Mouse (Mus musculus) liver, embryonic 16.5 days (tissue): ENCODE results near the gene Tnip1. TPM values are rescaled to one million over a fixed set of nuclear protein-coding genes. Genes with fewer than 3 reads are reported as not detected.

Source experiments
- ATAC-seq: fragments of 200-750 bp; cut with Nextera tagmentation; 2 replicates; pipeline ENCODE4 v1.8.0; 2017; ENCODE audit warnings: low read depth, mild to moderate bottlenecking, moderate number of reproducible peaks, moderate library complexity
- H3K27ac ChIP-seq: fragments of 300-500 bp; sonication (generic); 2 replicates; pipeline ENCODE4 v1.5.1; 2014; ENCODE audit warnings: mild to moderate bottlenecking, low read length
- H3K27me3 ChIP-seq: fragments of 300-500 bp; sonication (generic); 2 replicates; pipeline ENCODE4 v1.6.1; 2014; ENCODE audit warnings: low read depth, low read length, mixed read lengths; ENCODE audit not compliant: control insufficient read depth, insufficient read depth
- H3K36me3 ChIP-seq: fragments of 300-500 bp; sonication (generic); 2 replicates; pipeline ENCODE4 v1.6.1; 2014; ENCODE audit warnings: mild to moderate bottlenecking; ENCODE audit not compliant: control insufficient read depth, insufficient read depth
- H3K4me1 ChIP-seq: fragments of 300-500 bp; sonication (generic); 2 replicates; pipeline ENCODE4 v1.6.1; 2014; ENCODE audit warnings: low read depth, low read length, mixed read lengths; ENCODE audit not compliant: control insufficient read depth
- H3K4me2 ChIP-seq: fragments of 300-500 bp; sonication (generic); 2 replicates; pipeline ENCODE4 v1.6.1; 2014; ENCODE audit warnings: low read depth, low read length, mixed read lengths
- H3K4me3 ChIP-seq: fragments of 300-500 bp; sonication (generic); 2 replicates; pipeline ENCODE4 v1.5.1; 2014; ENCODE audit warnings: low read depth, mild to moderate bottlenecking, low read length
- H3K9ac ChIP-seq: fragments of 300-500 bp; sonication (generic); 2 replicates; pipeline ENCODE4 v1.6.1; 2014; ENCODE audit warnings: low read depth, low read length
- H3K9me3 ChIP-seq: fragments of 300-500 bp; sonication (generic); replicated peaks from 2 replicates; pipeline ENCODE4 v1.6.1; 2016; ENCODE audit warnings: low read length; ENCODE audit not compliant: control insufficient read depth
- WGBS: fragments of 180-500 bp; shearing (Covaris S2); extraction: QIAGEN DNeasy Blood & Tissue Kit; methylation state at CpG from one replicate; pipeline ENCODE4 v1.1.7; 2014; ENCODE audit not compliant: insufficient replicate concordance; 5-methylcytosine and 5-hydroxymethylcytosine counted together
- polyA plus RNA-seq: library from polyadenylated mRNA; unstranded; fragments of >200 nt; fragmentation: Nextera tagmentation; extraction: Ambion mirVana; gene quantifications from 2 replicates; pipeline ENCODE4 v1.2.1, GENCODE M21; 2015

Gene Tnip1
- polyA plus RNA-seq, 1 experiment from 2014 or later, result 6.5 TPM

DNA sequence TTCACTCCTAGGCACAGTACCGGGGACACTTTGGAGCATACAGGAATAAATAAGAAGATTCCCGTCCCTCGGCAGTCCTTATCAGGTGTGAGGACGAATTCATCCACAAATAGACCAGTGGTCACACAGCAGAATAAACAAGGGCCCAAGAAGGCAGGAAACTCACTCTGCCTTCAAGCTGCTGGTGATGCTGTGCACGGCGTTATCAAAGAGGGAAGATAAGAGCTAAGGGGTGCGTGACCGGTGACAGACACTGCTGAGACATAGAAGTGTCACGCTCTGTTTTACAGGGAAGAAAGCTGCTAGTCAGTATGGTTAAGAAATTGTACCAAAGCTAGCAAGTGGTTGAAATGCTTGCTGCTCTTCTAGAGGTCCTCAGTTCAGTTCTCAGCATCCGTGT, 82.8 kb downstream of the Tnip1 start:
- no peak overlapping the region for H3K27ac ChIP-seq
- no peaks in the 10 kb centered on the region for H3K36me3 ChIP-seq
- H3K4me1 ChIP-seq, result no peaks in the 10 kb centered on the region; the same call in none of the 2 replicates
- ATAC-seq, result no peak
- H3K4me2 ChIP-seq, result no peak overlapping the region
- no peaks in the 10 kb centered on the region for H3K9me3 ChIP-seq
- WGBS, result 33% methylated on average over 10 of the region's 10 CpGs
- no peak overlapping the region for H3K4me3 ChIP-seq
- H3K27me3 ChIP-seq, result no peaks in the 10 kb centered on the region
- H3K9ac ChIP-seq, result no peak overlapping the region

DNA sequence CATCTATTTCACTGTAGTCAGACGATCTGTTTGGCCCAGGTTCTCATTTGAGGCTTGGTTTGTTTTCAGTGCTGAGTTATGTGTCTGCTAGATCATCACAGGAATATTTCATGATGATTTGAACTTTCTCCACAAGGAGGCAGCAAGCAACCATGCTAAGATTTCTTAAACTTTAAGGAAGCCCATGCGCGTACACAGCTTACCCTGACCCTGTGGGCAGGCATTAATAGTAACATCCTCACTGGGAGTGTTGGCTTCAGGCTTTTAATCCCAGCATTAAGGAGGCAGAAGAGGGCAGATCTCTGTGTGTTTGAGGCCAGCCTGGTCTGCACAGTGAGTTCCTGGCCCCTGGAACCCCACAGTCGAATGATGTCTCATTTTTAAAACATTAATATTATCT, 83.3 kb downstream of the Tnip1 start:
- H3K9ac ChIP-seq, result no peak overlapping the region
- no peak overlapping the region for H3K4me2 ChIP-seq
- no peaks in the 10 kb centered on the region for H3K9me3 ChIP-seq
- no peaks in the 10 kb centered on the region for H3K27me3 ChIP-seq
- H3K27ac ChIP-seq, result no peak overlapping the region
- H3K36me3 ChIP-seq, result no peaks in the 10 kb centered on the region
- no peaks in the 10 kb centered on the region; the same call in none of the 2 replicates for H3K4me1 ChIP-seq
- peak; percentile 16; the same call in 1 of the 2 replicates for ATAC-seq
- H3K4me3 ChIP-seq, result no peak overlapping the region
- WGBS, result 24% methylated on average over 4 of the region's 4 CpGs

DNA sequence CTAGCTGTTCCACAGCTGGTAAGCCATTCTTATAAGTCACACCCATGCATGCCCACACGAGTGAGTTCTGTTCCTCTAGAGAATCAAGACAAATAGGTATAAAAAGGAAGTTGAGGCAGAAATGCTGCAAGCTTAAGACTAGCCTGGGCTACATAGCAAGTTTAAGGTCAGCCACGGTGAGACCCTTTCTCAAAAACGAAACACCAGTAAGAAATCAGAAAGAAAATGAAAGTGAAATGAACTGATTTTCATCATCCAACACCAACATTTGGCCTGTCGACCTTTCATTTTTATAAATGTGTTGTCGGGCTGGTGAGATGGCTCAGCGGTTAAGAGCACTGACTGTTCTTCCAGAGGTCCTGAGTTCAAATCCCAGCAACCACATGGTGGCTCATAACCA, 83.8 kb downstream of the Tnip1 start:
- ATAC-seq, result no peak
- no peak overlapping the region for H3K27ac ChIP-seq
- H3K4me1 ChIP-seq, result no peaks in the 10 kb centered on the region; the same call in none of the 2 replicates
- no peak overlapping the region for H3K9ac ChIP-seq
- WGBS, result 56% methylated on average over 6 of the region's 6 CpGs
- no peak overlapping the region for H3K4me3 ChIP-seq
- no peaks in the 10 kb centered on the region for H3K9me3 ChIP-seq
- H3K36me3 ChIP-seq, result peaks cover 3% of the 10 kb centered on the region
- H3K27me3 ChIP-seq, result no peaks in the 10 kb centered on the region
- H3K4me2 ChIP-seq, result no peak overlapping the region

- Histone ChIP-seq H3K36me3 (peaks cover 16% of the 10 kb centered on the region), H3K27ac (no peak overlapping the region), H3K9ac (no peak overlapping the region), H3K4me3 (no peak overlapping the region), H3K27me3 (no peaks in the 10 kb centered on the region), H3K9me3 (no peaks in the 10 kb centered on the region), H3K4me2 (no peak overlapping the region), H3K4me1 (no peaks in the 10 kb centered on the region; the same call in 1 of the 2 replicates)
- no peak for ATAC-seq
- WGBS, result 72% methylated on average over 5 of the region's 5 CpGs
Measured at GRCm38 (mm10) chr11:54876031-54876430, 86.7 kb downstream of the Tnip1 start.

- H3K9me3 ChIP-seq, result no peaks in the 10 kb centered on the region
- WGBS, result 72% methylated on average over 7 of the region's 7 CpGs
- H3K36me3 ChIP-seq, result peaks cover 27% of the 10 kb centered on the region
- no peaks in the 10 kb centered on the region for H3K27me3 ChIP-seq
- no peak overlapping the region for H3K4me2 ChIP-seq
- no peak for ATAC-seq
- no peak overlapping the region for H3K4me3 ChIP-seq
- no peak overlapping the region for H3K27ac ChIP-seq
- peaks cover 24% of the 10 kb centered on the region for H3K4me1 ChIP-seq
- no peak overlapping the region for H3K9ac ChIP-seq
Measured at GRCm38 (mm10) chr11:54871831-54872537, 90.7 kb downstream of the Tnip1 start.

GRCm38 (mm10) chr11:54869318-54869717, 93.4 kb downstream of the Tnip1 start:
- no peaks in the 10 kb centered on the region for H3K9me3 ChIP-seq
- no peak for ATAC-seq
- H3K27me3 ChIP-seq, result no peaks in the 10 kb centered on the region
- WGBS, result 64% methylated on average over 3 of the region's 3 CpGs
- H3K27ac ChIP-seq, result peak overlapping the region; percentile 18; the same call in 1 of the 2 replicates
- peaks cover 33% of the 10 kb centered on the region for H3K4me1 ChIP-seq
- H3K4me3 ChIP-seq, result no peak overlapping the region
- H3K36me3 ChIP-seq, result peaks cover 27% of the 10 kb centered on the region
- no peak overlapping the region for H3K4me2 ChIP-seq
- H3K9ac ChIP-seq, result peak overlapping the region; percentile 3; the same call in 1 of the 2 replicates

- H3K27ac ChIP-seq, result no peak overlapping the region
- WGBS, result 33% methylated on average over 2 of the region's 2 CpGs
- H3K9me3 ChIP-seq, result no peaks in the 10 kb centered on the region
- H3K4me3 ChIP-seq, result no peak overlapping the region
- H3K27me3 ChIP-seq, result no peaks in the 10 kb centered on the region
- no peak for ATAC-seq
- peak overlapping the region; percentile 88; the same call in 1 of the 2 replicates for H3K4me2 ChIP-seq
- 0 out of 2 replicates have a peak overlapping the region, but pooled peaks have one; percentile 4 for H3K9ac ChIP-seq
- peaks cover 33% of the 10 kb centered on the region for H3K4me1 ChIP-seq
- H3K36me3 ChIP-seq, result peaks cover 19% of the 10 kb centered on the region
Measured at GRCm38 (mm10) chr11:54868445-54868844, 94.3 kb downstream of the Tnip1 start.

DNA sequence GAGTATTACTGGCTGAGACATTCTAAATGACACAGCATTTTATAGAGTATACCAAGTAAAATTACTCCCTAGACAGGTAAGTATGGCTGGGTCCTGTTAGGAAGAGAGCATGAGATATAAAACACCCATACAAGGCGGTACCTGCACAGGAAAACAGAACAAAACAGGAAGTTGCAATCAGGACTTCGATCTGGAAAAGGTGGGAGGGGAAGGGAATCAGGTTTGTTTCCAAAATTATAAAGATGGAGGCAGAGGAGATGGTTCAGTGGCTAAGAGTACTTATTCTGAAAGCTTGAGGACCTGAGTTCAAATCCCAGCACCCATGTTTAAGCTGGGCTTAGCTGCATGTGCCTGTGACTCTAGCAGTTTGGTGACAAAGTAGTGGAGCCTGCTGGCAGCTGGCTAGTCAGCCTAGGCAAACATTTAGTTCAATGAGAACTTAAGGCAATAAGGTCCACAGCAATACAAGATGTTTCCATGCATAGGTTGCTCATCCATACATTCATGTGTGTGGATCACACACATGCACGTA, 94.7 kb downstream of the Tnip1 start:
- Histone ChIP-seq H3K27me3 (no peaks in the 10 kb centered on the region), H3K9me3 (no peaks in the 10 kb centered on the region), H3K4me2 (peak overlapping the region; percentile 88), H3K9ac (no peak overlapping the region), H3K4me1 (peaks cover 37% of the 10 kb centered on the region), H3K36me3 (peaks cover 18% of the 10 kb centered on the region), H3K27ac (0 out of 2 replicates have a peak overlapping the region, but pooled peaks have one; percentile 4), H3K4me3 (peak overlapping the region; percentile 85; the same call in 1 of the 2 replicates)
- WGBS, result 61% methylated on average over 3 of the region's 3 CpGs
- ATAC-seq, result no peak

GRCm38 (mm10) chr11:54867049-54867385, 95.7 kb downstream of the Tnip1 start:
- WGBS, result 1% methylated on average over 5 of the region's 5 CpGs
- peaks cover 37% of the 10 kb centered on the region for H3K4me1 ChIP-seq
- peak; percentile 65 for ATAC-seq
- H3K27me3 ChIP-seq, result no peaks in the 10 kb centered on the region
- no peaks in the 10 kb centered on the region for H3K9me3 ChIP-seq
- H3K9ac ChIP-seq, result peak overlapping the region; percentile 91
- peak overlapping the region; percentile 88 for H3K4me2 ChIP-seq
- H3K36me3 ChIP-seq, result peaks cover 18% of the 10 kb centered on the region
- H3K27ac ChIP-seq, result peak overlapping the region; percentile 91
- H3K4me3 ChIP-seq, result peak overlapping the region; percentile 85
